In the genomic region with DNA sequence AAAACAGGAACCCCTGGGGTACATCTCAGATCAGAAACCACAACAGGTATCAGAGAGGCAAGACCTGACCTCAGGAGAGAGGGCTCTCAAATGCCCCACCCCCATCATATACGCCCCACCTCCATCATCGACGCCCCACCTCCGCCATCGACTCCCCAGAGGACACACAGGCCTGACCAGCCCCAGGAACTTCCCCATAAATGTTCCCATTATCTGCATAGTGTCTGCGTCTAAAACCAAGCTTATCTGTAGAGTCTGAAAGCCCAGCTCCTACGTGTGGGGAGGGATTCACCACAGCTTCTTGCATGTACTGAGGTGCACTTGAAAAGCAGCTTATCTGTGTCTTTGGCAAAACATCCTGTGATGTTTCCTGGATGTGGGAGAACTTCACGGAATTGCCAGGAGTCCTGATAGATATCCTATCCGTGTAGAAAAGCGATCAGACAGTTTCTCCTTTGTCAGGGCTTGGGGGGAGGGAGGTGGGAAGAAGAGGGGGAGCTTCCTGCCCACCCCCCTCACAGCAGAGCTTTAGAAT, we compare ENCODE assay signal across 8 mouse cellular contexts. TPM values are rescaled to one million over a fixed set of nuclear protein-coding genes. Genes with fewer than 3 reads are reported as not detected.
A peak's percentile ranks its signal among the peaks of the same experiment; 100 is the strongest.
DNase-seq lines count a peak whose midpoint lies in the region; TF ChIP-seq lines count a peak whose summit lies in the region.

No protein-coding gene starts in this region.

- WGBS in cerebellum, adult 2 months: 67% methylated on average over 10 of the region's 10 CpGs
- 57% methylated on average over 10 of the region's 10 CpGs for WGBS in limb, embryonic 10.5 days

- H3K27me3 ChIP-seq in cerebellum, adult 2 months (ENCODE audit: control insufficient read depth, insufficient read depth, low read length): no peaks in the 10 kb centered on the region
- no peaks in the 10 kb centered on the region for H3K27me3 ChIP-seq in limb, embryonic 10.5 days (ENCODE audit: low read depth, poor library complexity, severe bottlenecking)

- H3K36me3 ChIP-seq in limb, embryonic 10.5 days: no peaks in the 10 kb centered on the region

- no peaks in the 10 kb centered on the region for H3K4me1 ChIP-seq in cerebellum, adult 2 months (ENCODE audit: control insufficient read depth, insufficient read depth, low read length)
- H3K4me1 ChIP-seq in limb, embryonic 10.5 days: peaks cover 9% of the 10 kb centered on the region; the same call in 1 of the 2 replicates

- no peak for TF ChIP-seq CTCF in cerebellum, adult 2 months (IDR thresholded peaks at IDR 0.05; ENCODE audit: borderline replicate concordance, insufficient read depth, low read depth, low read length)

- DNase-seq in kidney, postnatal 14 days: peak; percentile 16
- DNase-seq in kidney, adult 8-10 months: no peak
- DNase-seq in heart, postnatal 10 days: peak; percentile 42 to 47
- DNase-seq in lung, postnatal 14 days: peak; percentile 48
- DNase-seq in testis, postnatal 14 days (ENCODE audit: low spot score): peak; percentile 69
- DNase-seq in right cerebral cortex, postnatal 10 days (ENCODE audit: low spot score in 2 of 2): no peak
- no peak for DNase-seq in cerebellum, adult 2 months
- no peak for DNase-seq in limb, embryonic 10.5 days (ENCODE audit: low spot score)

- intact Hi-C loops in heart, postnatal 10 days (cut with DNase I): no loop called here

- H3K27ac ChIP-seq in cerebellum, adult 2 months (ENCODE audit: insufficient read depth, low read length): no peak overlapping the region
- no peak overlapping the region for H3K27ac ChIP-seq in limb, embryonic 10.5 days

- H3K9me3 ChIP-seq in limb, embryonic 10.5 days (replicated peaks): no peaks in the 10 kb centered on the region

- H3K4me3 ChIP-seq in cerebellum, adult 2 months (replicated peaks; ENCODE audit: insufficient read depth, low read depth, low read length): no peak overlapping the region
- H3K4me3 ChIP-seq in limb, embryonic 10.5 days: no peak overlapping the region

- no peak for TF ChIP-seq POLR2A in cerebellum, adult 2 months (IDR thresholded peaks at IDR 0.05; ENCODE audit: borderline replicate concordance, insufficient read depth, low read length)

RNA-seq across cellular contexts. Expression of gene Trim25, which starts 29.8 kb away (rescaled TPM):
- 10 to 100 TPM; 32.9 to 33.3 TPM for total RNA-seq in heart, postnatal 10 days (2021)
- polyA plus RNA-seq in cerebellum, adult 2 months (2012; rRNA removed): 2.4 and 2.5 TPM in 2 replicates
- 3.0 and 3.4 TPM in 2 replicates for polyA plus RNA-seq in limb, embryonic 10.5 days (2016; fragmentation: Nextera tagmentation; extraction: Ambion mirVana)

RNA-seq across cellular contexts. Expression of gene Dgke, which starts 37.7 kb away (rescaled TPM):
- 10 to 100 TPM; 13.1 to 13.5 TPM for total RNA-seq in heart, postnatal 10 days (2021)
- polyA plus RNA-seq in cerebellum, adult 2 months (2012; rRNA removed): 34.0 and 39.5 TPM in 2 replicates
- polyA plus RNA-seq in limb, embryonic 10.5 days (2016; fragmentation: Nextera tagmentation; extraction: Ambion mirVana): 3.7 and 5.6 TPM in 2 replicates

RNA-seq across cellular contexts. Expression of gene Gm525, which starts 44.7 kb away (rescaled TPM):
- not detected for total RNA-seq in heart, postnatal 10 days (2021)
- 0.40 and 0.65 TPM in 2 replicates for polyA plus RNA-seq in cerebellum, adult 2 months (2012; rRNA removed)
- not detected in 2 replicates for polyA plus RNA-seq in limb, embryonic 10.5 days (2016; fragmentation: Nextera tagmentation; extraction: Ambion mirVana)

RNA-seq across cellular contexts. Expression of gene Coil, which starts 58.9 kb away (rescaled TPM):
- 1 to 10 TPM; 6.0 to 7.5 TPM for total RNA-seq in heart, postnatal 10 days (2021)
- polyA plus RNA-seq in cerebellum, adult 2 months (2012; rRNA removed): 22.3 and 23.5 TPM in 2 replicates
- 25.9 and 28.7 TPM in 2 replicates for polyA plus RNA-seq in limb, embryonic 10.5 days (2016; fragmentation: Nextera tagmentation; extraction: Ambion mirVana)

Comparison
In these comparisons a context has a peak if more than half of its experiments do, and no peak if none do; other contexts are left out.
1. DNase-seq: peak in kidney, postnatal 14 days (single experiment), heart, postnatal 10 days (2 of 2), lung, postnatal 14 days (single experiment) and testis, postnatal 14 days (single experiment); none in kidney, adult 8-10 months (0 of 2), right cerebral cortex, postnatal 10 days (0 of 2), cerebellum, adult 2 months (0 of 2) and limb, embryonic 10.5 days (single experiment).